Mouse (Mus musculus): ENCODE measurements at regions not wholly inside any gene's neighbourhood (a gene's known extent, or its start where the extent isn't known, plus 50 kb on each side); places are given as distances from the start of the nearest gene placed in this dataset.

- no peak for TF ChIP-seq CTCF (IDR thresholded peaks at IDR 0.05; ENCODE audit: control insufficient read depth, insufficient read depth, insufficient read length)
- no peak for TF ChIP-seq USF1 (IDR thresholded peaks at IDR 0.05; ENCODE audit: low read depth)
- no peak for TF ChIP-seq CEBPB (IDR thresholded peaks at IDR 0.05; ENCODE audit: low read depth)
- TF ChIP-seq MAX (IDR thresholded peaks at IDR 0.05) = no peak
- TF ChIP-seq FOSL1 (IDR thresholded peaks at IDR 0.05; ENCODE audit: insufficient read depth, low read length, poor library complexity, severe bottlenecking) = no peak
- TF ChIP-seq MYOD1 (IDR thresholded peaks at IDR 0.05; ENCODE audit: control insufficient read depth, insufficient read length, low read depth) = no peak
- no peak for TF ChIP-seq MYOG (IDR thresholded peaks at IDR 0.05; ENCODE audit: control insufficient read depth, extremely low read depth, insufficient read length)
Measured at GRCm38 (mm10) chr14:31944682-31945081, 84.1 kb upstream of the Galnt15 start.

Measured in C2C12 (cell line).